Mouse (Mus musculus) urinary bladder, adult 2 months (tissue): Measurements from ENCODE around the gene Mapk6. TPM values are rescaled to one million over a fixed set of nuclear protein-coding genes. Genes with fewer than 3 reads are reported as not detected.

ENCODE experiments used
- DNase-seq: peaks from one replicate; pipeline ENCODE4 v3.0.0; 2022; ENCODE audit warnings: low spot score
- polyA plus RNA-seq: library from polyadenylated mRNA; depleted of rRNA; stranded (reverse); fragments of >200 nt; gene quantifications from 2 replicates; pipeline ENCODE4 v1.2.3, GENCODE M21; 2012

Gene Mapk6
- polyA plus RNA-seq, 1 experiment = 22.5 TPM

- no peak for DNase-seq
Measured at GRCm38 (mm10) chr9:75424358-75425150, 14.7 kb upstream of the Mapk6 start.

GRCm38 (mm10) chr9:75423683-75424082 is 13.9 kb upstream of the Mapk6 start:
- DNase-seq = no peak

GRCm38 (mm10) chr9:75422251-75422691 is 12.5 kb upstream of the Mapk6 start:
- no peak for DNase-seq

- DNase-seq = no peak
Measured at GRCm38 (mm10) chr9:75414204-75414603, 4.4 kb upstream of the Mapk6 start.

- no peak for DNase-seq
Measured at GRCm38 (mm10) chr9:75413206-75413605, 3.4 kb upstream of the Mapk6 start.

GRCm38 (mm10) chr9:75411584-75411983 is 1.8 kb upstream of the Mapk6 start:
- DNase-seq = no peak

GRCm38 (mm10) chr9:75410868-75411487 is 1.2 kb upstream of the Mapk6 start:
- DNase-seq = no peak

GRCm38 (mm10) chr9:75409031-75409851 is 564 bp downstream of the Mapk6 start:
- DNase-seq = peak; percentile 83

GRCm38 (mm10) chr9:75408204-75408826 is 1.5 kb downstream of the Mapk6 start:
- no peak for DNase-seq

GRCm38 (mm10) chr9:75407803-75408202 is 2.0 kb downstream of the Mapk6 start:
- no peak for DNase-seq

- no peak for DNase-seq
Measured at GRCm38 (mm10) chr9:75406121-75406520, 3.7 kb downstream of the Mapk6 start.

- DNase-seq = no peak
Measured at GRCm38 (mm10) chr9:75403520-75403919, 6.3 kb downstream of the Mapk6 start.

GRCm38 (mm10) chr9:75401593-75402504 is 8.0 kb downstream of the Mapk6 start:
- DNase-seq = no peak

GRCm38 (mm10) chr9:75400639-75401038 is 9.2 kb downstream of the Mapk6 start:
- no peak for DNase-seq

- DNase-seq = no peak
Measured at GRCm38 (mm10) chr9:75399069-75399468, 10.7 kb downstream of the Mapk6 start.

- no peak for DNase-seq
Measured at GRCm38 (mm10) chr9:75395971-75396370, 13.8 kb downstream of the Mapk6 start.

- no peak for DNase-seq
Measured at GRCm38 (mm10) chr9:75393251-75393650, 16.6 kb downstream of the Mapk6 start.

GRCm38 (mm10) chr9:75385218-75385974 is 24.4 kb downstream of the Mapk6 start:
- no peak for DNase-seq

GRCm38 (mm10) chr9:75384337-75384962 is 25.4 kb downstream of the Mapk6 start:
- no peak for DNase-seq

- no peak for DNase-seq
Measured at GRCm38 (mm10) chr9:75383785-75384184, 26.0 kb downstream of the Mapk6 start.
